Comparison of ENCODE assay signal across 27 mouse cellular contexts in genomic region chr2:158127245-158127644, GRCm38 (mm10). TPM values are rescaled to one million over a fixed set of nuclear protein-coding genes. Genes with fewer than 3 reads are reported as not detected.
DNase-seq lines count a peak whose midpoint lies in the region; ATAC-seq and TF ChIP-seq lines count a peak whose summit lies in the region.
"Had no signal": no experiment of that assay in that cellular context is flagged by ENCODE, and none has a peak within 500 bp of the region (broad histone marks: within the 10 kb centered on the region; RNA-seq: fewer than 3 reads in every experiment).

No protein-coding gene starts in this region.

- no peaks in the 10 kb centered on the region for H3K79me2 ChIP-seq in myocyte (ENCODE audit: control insufficient read depth, insufficient read depth)

- no peaks in the 10 kb centered on the region for H3K9me3 ChIP-seq in heart, embryonic 12.5 days (replicated peaks)
- H3K9me3 ChIP-seq in lung, embryonic 15.5 days = no peaks in the 10 kb centered on the region
- H3K9me3 ChIP-seq: forebrain, embryonic 13.5 days; G1E; hindbrain, embryonic 10.5 days; hindbrain, embryonic 15.5 days; limb, embryonic 10.5 days; limb, embryonic 15.5 days; liver, embryonic 13.5 days; midbrain, embryonic 10.5 days; midbrain, embryonic 15.5 days had no signal

- intact Hi-C loops in gastrocnemius, adult 2 months (cut with DNase I) = no loop called here
- intact Hi-C loops in gastrocnemius, postnatal 36 days (cut with DNase I) = no loop called here
- intact Hi-C loops in heart, postnatal 14 days (cut with DNase I) = no loop called here

- peak; percentile 59 for DNase-seq in gastrocnemius, adult 2 months
- no peak for DNase-seq in gastrocnemius, postnatal 36 days
- no peak for DNase-seq in heart, postnatal 14 days
- no peak for DNase-seq in lung, adult 2 months
- DNase-seq in adipocyte (ENCODE audit: low spot score) = no peak
- DNase-seq: adrenal gland, postnatal 10 days; cerebellum, adult 9-10 months; cerebellum, postnatal 36 days; kidney, adult 18-20 months; kidney, postnatal 4 days; layer of hippocampus, postnatal 36 days; liver, embryonic 13.5 days; right cerebral cortex, postnatal 25 days; spleen, adult 18-20 months; thymus, postnatal 14 days had no signal

- ATAC-seq in heart, embryonic 12.5 days (ENCODE audit: insufficient number of reproducible peaks, low FRiP score) = no peak
- no peak for ATAC-seq in lung, embryonic 15.5 days (ENCODE audit: borderline replicate concordance, extremely low read depth, low FRiP score, low TSS enrichment)
- ATAC-seq: forebrain, embryonic 13.5 days; inflammation-experienced regulatory T-cells, adult 6 months; midbrain, embryonic 15.5 days had no signal

- H3ac ChIP-seq in myocyte (ENCODE audit: control insufficient read depth, insufficient read length) = no peak overlapping the region

- peak overlapping the region; percentile 88 for H3K27ac ChIP-seq in gastrocnemius, adult 2 months
- peak overlapping the region; percentile 86 for H3K27ac ChIP-seq in heart, embryonic 12.5 days (ENCODE audit: poor library complexity, severe bottlenecking)
- peak overlapping the region; percentile 81 for H3K27ac ChIP-seq in lung, embryonic 15.5 days
- H3K27ac ChIP-seq: forebrain, embryonic 13.5 days; hindbrain, embryonic 10.5 days; hindbrain, embryonic 15.5 days; limb, embryonic 10.5 days; limb, embryonic 15.5 days; liver, embryonic 13.5 days; midbrain, embryonic 10.5 days; midbrain, embryonic 15.5 days had no signal

- peak overlapping the region; percentile 29 for H3K4me3 ChIP-seq in gastrocnemius, adult 2 months
- no peak overlapping the region for H3K4me3 ChIP-seq in heart, embryonic 12.5 days
- no peak overlapping the region for H3K4me3 ChIP-seq in lung, embryonic 15.5 days
- no peak overlapping the region for H3K4me3 ChIP-seq in lung, adult 2 months (replicated peaks; ENCODE audit: extremely low read depth, low read depth, low read length)
- H3K4me3 ChIP-seq in myocyte = no peak overlapping the region
- H3K4me3 ChIP-seq: forebrain, embryonic 13.5 days; hindbrain, embryonic 10.5 days; hindbrain, embryonic 15.5 days; limb, embryonic 10.5 days; limb, embryonic 15.5 days; liver, embryonic 13.5 days; midbrain, embryonic 10.5 days; midbrain, embryonic 15.5 days had no signal

- peaks cover 63% of the 10 kb centered on the region for H3K4me1 ChIP-seq in heart, embryonic 12.5 days (replicated peaks)
- H3K4me1 ChIP-seq in lung, embryonic 15.5 days = peaks cover 38% of the 10 kb centered on the region
- peaks cover 16% of the 10 kb centered on the region for H3K4me1 ChIP-seq in lung, adult 2 months (ENCODE audit: control insufficient read depth, insufficient read depth, low read length)
- H3K4me1 ChIP-seq: midbrain, embryonic 15.5 days had no signal

- H3K9ac ChIP-seq in heart, embryonic 12.5 days = no peak overlapping the region
- no peak overlapping the region for H3K9ac ChIP-seq in lung, embryonic 15.5 days
- H3K9ac ChIP-seq: forebrain, embryonic 13.5 days; hindbrain, embryonic 15.5 days; limb, embryonic 15.5 days; liver, embryonic 13.5 days; midbrain, embryonic 15.5 days had no signal

- no peak for TF ChIP-seq CTCF in gastrocnemius, adult 2 months (IDR thresholded peaks at IDR 0.05)
- no peak for TF ChIP-seq CTCF in lung, adult 2 months (IDR thresholded peaks at IDR 0.05; ENCODE audit: insufficient read depth, low read length)

- no peak overlapping the region for H3K4me2 ChIP-seq in heart, embryonic 12.5 days
- no peak overlapping the region for H3K4me2 ChIP-seq in lung, embryonic 15.5 days
- H3K4me2 ChIP-seq in myocyte (ENCODE audit: low read depth) = no peak overlapping the region
- H3K4me2 ChIP-seq: forebrain, embryonic 13.5 days; hindbrain, embryonic 15.5 days; limb, embryonic 15.5 days; liver, embryonic 13.5 days; midbrain, embryonic 15.5 days had no signal

- TF ChIP-seq POLR2A in lung, adult 2 months (IDR thresholded peaks at IDR 0.05; ENCODE audit: borderline replicate concordance, extremely low read depth, low read depth, low read length) = no peak
- no peak for TF ChIP-seq POLR2A in myocyte (IDR thresholded peaks at IDR 0.05; ENCODE audit: insufficient read length, low read depth)

- no peaks in the 10 kb centered on the region for H3K27me3 ChIP-seq in heart, embryonic 12.5 days (replicated peaks)
- no peaks in the 10 kb centered on the region for H3K27me3 ChIP-seq in lung, embryonic 15.5 days
- H3K27me3 ChIP-seq in myocyte (ENCODE audit: control insufficient read depth, insufficient read depth, insufficient read length) = no peaks in the 10 kb centered on the region
- H3K27me3 ChIP-seq: forebrain, embryonic 13.5 days; hindbrain, embryonic 15.5 days; limb, embryonic 15.5 days; liver, embryonic 13.5 days; midbrain, embryonic 15.5 days had no signal

- peaks cover 96% of the 10 kb centered on the region for H3K36me3 ChIP-seq in heart, embryonic 12.5 days
- H3K36me3 ChIP-seq in lung, embryonic 15.5 days = peaks cover 43% of the 10 kb centered on the region
- H3K36me3 ChIP-seq in myocyte (ENCODE audit: control insufficient read depth, insufficient read depth) = no peaks in the 10 kb centered on the region
- H3K36me3 ChIP-seq: hindbrain, embryonic 10.5 days; hindbrain, embryonic 15.5 days; limb, embryonic 10.5 days; midbrain, embryonic 10.5 days; midbrain, embryonic 15.5 days had no signal

- WGBS in heart, embryonic 12.5 days = 79% methylated on average over 6 of the region's 6 CpGs
- WGBS in lung, embryonic 15.5 days = 83% methylated on average over 6 of the region's 6 CpGs
- WGBS in lung, adult 2 months = 89% methylated on average over 6 of the region's 6 CpGs

TF ChIP-seq in myocyte, 11 proteins besides CTCF, POLR2A, EP300 and RAD21:
- TF ChIP-seq USF1 (IDR thresholded peaks at IDR 0.05; ENCODE audit: low read depth) = peak; percentile 25
- TF ChIP-seq REST (IDR thresholded peaks at IDR 0.05; ENCODE audit: insufficient read depth, insufficient read length) = no peak
TF ChIP-seq in myocyte: peak in this region for 1.

RNA-seq across cellular contexts. Expression of gene Tgm2, which starts 19.0 kb away (rescaled TPM):
- total RNA-seq in gastrocnemius, adult 2 months (2021) = 10 to 100 TPM; 44.2 to 55.4 TPM
- total RNA-seq in gastrocnemius, postnatal 36 days (2021) = 10 to 100 TPM; 41.0 to 53.1 TPM
- 227 and 231 TPM in 2 replicates for polyA plus RNA-seq in heart, embryonic 12.5 days (2016; fragmentation: Nextera tagmentation; extraction: Ambion mirVana)
- total RNA-seq in heart, postnatal 14 days (2021) = 100 to 1,000 TPM; 181 to 209 TPM
- 66.0 and 70.0 TPM in 2 replicates for polyA plus RNA-seq in lung, embryonic 15.5 days (2015; fragmentation: Nextera tagmentation; extraction: Ambion mirVana)
- 285 and 297 TPM in 2 replicates for polyA plus RNA-seq in lung, adult 2 months (2012; rRNA removed)
- 61.0 TPM for polyA plus RNA-seq in myocyte (2012; fragmentation: generic; extraction: Trizol)
